Mouse (Mus musculus): Measurements from ENCODE around the gene Scrt2. TPM values are rescaled to one million over a fixed set of nuclear protein-coding genes. Genes with fewer than 3 reads are reported as not detected.
"Not testable (repeated sequence)": the region's sequence is repeated elsewhere in the genome, so short reads cannot be mapped to it uniquely, and the experiment has no call there.

Scrt2 gene
- not detected for total RNA-seq (2021)
- long read RNA-seq, experiment 1 = 0 reads
- long read RNA-seq, experiment 2, partial matches to known transcripts = 0 of 1 reads
- long read RNA-seq, experiment 2, other reads (novel, unspliced or antisense) = 1 of 1 reads

DNA sequence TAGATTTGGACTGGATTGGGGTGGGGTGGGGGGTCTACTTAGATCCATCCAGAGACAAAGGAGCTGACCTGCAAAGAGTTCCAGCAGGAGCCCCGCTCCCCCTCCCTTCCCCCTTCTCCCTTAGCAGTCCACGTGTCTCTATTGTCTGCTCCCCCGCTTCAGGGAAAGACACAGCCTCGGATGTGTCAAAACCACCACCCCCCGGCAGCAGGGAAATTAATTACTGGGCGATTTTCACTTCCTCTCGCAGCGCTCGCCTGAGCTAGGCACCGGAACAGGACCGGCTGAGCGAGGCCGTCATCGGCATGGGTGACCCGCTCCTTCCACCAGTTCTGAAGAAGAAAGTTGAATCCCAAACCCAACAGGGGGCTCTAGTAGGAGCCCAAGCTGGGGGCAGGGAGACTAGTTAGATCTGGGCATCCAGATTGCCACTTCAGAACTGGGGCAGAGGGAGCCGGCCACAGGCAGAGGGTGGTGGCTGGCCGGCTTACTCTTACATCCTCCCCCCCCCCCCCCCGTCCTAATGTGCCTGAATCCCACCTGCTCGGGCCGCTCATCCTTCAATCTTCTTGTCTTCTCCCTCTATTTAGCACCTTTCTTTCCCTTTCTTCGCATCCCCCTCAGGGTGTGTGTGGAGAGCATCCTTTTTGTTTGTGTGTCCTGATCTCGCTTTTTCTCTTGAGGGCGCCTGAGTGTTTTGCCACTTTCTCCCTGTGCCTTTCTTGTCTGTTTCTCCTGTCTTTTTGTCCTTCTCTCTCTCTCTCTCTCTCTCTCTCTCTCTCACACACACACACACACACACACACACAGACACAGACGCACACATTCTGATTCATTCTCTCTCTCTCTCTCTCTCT is at the start of gene Scrt2:
TSS of gene Scrt2 (plus strand) at position 845 of the 857 bp plus-strand sequence.
- Histone ChIP-seq H3K4me3 (peak within 1 kb of the TSS; percentile 62), H3K27ac (no peak within 1 kb of the TSS)
- DNase-seq = no peak
- TF ChIP-seq CTCF (IDR thresholded peaks at IDR 0.05) = no peak
- intact Hi-C loops (cut with DNase I) = loop anchor here (10.0 kb wide), 1 partner anchor 146 kb away; no protein-coding TSS in a partner anchor

DNA sequence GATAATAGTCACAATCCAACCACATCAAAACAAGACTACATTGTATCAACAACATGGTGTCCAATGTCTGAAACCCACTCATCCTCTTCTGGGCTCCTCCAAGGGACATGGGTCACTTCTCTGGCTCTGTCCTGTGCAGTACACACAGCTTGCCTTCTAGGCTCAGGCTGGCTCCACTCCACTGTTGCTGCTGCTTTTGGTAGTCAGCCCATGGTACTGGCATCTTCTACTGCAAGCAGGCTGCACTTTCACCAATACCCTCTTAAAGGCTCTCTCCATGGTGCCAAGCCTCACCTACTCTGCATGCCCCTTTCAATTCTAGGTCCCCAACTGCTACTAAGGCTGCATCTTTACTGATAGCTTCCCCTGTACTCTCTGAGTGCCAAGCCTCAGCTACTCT is 41.2 kb upstream of the Scrt2 start:
- intact Hi-C loops (cut with DNase I) = no loop called here
- no peak for DNase-seq
- Histone ChIP-seq H3K4me3 (no peak overlapping the region), H3K27ac (no peak overlapping the region)
- TF ChIP-seq CTCF (IDR thresholded peaks at IDR 0.05) = no peak

DNA sequence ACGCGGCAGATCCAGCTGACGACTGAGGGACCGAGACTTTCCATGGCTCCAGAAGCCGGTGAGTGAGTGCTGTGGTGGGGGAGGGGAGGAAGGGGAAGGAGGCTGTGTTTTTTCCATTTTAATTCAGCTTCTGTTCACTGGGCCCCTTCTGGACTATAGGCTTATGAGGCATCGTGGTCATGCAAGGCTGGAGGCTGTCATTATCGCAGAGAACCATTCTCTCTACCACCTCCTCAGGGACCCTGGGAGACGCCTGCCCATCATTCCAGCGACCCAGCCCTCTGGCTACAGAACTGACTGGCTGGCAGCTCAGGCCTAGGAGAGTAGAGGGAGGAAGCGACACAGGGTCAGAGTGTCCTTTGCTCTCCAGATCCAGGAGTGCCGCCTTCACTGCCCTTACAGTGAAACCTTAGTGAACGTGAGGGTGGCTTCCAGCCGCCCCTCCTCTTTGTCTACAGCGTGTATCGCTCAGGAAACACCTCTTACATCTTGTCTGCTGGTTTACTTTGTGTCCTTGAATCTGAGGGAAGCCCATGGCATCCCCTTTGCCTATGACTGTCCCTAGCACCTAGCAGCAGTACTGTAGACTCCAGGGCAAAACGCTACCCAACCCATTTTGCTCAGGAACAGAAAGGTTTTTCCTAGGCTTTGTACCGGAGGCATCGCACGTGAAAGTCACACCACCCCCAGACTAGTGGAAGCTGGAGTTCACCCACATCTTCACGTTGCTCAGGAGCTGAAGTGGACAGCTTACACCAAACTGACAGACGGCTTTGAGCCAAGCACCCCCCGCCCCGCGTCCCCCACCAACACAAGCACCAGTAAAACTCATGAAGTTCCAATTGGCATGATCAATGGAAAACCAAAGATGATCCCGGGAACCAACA is 34.0 kb upstream of the Scrt2 start:
- no peak for DNase-seq
- intact Hi-C loops (cut with DNase I) = no loop called here
- H3K27ac ChIP-seq = no peak overlapping the region
- H3K4me3 ChIP-seq = no peak overlapping the region
- no peak for TF ChIP-seq CTCF (IDR thresholded peaks at IDR 0.05)

DNA sequence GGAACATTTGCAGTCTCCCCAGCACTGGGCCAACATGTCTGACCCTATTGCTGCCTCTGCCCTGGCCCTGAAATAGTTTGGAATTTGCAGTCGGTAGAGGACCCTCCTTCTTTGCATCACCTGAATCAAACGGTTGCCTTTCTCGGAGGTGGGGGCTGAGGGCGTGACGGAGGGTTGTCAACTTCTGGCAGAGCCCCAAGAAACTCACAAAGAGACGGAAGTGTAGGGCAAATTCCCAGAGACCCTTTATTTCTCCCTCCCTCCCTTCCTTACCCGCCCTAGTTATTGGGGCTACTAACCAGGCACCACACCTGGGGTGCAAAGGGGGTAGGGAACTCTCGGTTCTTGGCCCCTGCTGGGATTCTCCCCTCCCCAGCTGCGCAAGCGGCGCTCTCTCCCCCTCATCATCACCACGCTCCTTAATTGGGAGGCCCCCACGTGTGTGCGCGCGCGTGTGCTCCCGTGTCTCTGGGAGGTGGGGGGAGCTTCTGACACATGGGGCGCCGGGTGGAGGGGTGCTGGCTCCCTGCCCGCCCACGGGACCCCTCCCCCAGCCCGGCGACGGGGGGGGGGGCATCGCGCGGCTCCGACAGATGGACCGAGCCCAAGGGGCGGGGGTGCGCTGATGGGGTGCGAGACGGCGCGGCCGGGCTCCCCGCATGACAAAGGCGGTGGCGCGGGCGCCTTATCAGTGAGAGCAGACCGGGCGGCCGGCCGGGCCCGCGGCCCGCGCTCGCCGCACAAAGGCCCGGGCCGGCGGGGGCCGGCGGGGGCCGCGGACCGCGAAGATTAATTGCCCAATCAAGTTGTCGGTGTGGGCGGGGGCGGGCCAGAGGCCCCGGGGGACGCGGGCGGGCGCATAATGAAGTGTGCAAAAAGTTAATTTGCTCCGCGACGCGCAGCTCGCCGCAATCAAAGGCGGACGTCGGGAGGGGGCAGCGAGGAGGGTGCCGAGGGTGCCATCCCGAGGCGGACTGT is 33.0 kb upstream of the Scrt2 start:
- intact Hi-C loops (cut with DNase I) = no loop called here
- no peak overlapping the region for H3K27ac ChIP-seq
- DNase-seq = no peak
- H3K4me3 ChIP-seq = peak overlapping the region; percentile 68
- TF ChIP-seq CTCF (IDR thresholded peaks at IDR 0.05) = no peak

DNA sequence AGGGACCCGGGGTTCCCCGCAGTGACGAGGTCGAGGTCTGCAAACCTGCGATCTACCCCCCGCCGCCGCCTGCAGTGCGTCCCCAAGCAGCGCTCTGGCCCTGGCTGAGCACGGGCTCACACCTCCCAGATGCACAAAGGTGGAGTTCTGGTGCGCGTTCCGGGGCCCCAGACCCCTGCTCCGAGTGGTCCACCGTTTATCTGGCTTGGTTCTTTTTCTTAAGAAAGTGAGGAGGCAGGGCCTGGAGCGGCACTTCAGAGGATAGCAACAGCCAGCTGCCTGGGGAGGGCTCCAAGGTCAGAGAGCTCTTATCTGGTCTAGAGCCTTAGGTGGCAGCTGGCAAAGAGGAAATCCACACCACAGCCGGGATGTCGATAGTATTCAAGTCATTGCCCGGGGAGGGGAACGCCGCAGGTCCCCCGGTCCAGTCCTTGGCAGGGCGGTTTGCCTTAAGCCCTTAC is 32.3 kb upstream of the Scrt2 start:
- no peak for TF ChIP-seq CTCF (IDR thresholded peaks at IDR 0.05)
- peak overlapping the region; percentile 68 for H3K4me3 ChIP-seq
- intact Hi-C loops (cut with DNase I) = no loop called here

DNA sequence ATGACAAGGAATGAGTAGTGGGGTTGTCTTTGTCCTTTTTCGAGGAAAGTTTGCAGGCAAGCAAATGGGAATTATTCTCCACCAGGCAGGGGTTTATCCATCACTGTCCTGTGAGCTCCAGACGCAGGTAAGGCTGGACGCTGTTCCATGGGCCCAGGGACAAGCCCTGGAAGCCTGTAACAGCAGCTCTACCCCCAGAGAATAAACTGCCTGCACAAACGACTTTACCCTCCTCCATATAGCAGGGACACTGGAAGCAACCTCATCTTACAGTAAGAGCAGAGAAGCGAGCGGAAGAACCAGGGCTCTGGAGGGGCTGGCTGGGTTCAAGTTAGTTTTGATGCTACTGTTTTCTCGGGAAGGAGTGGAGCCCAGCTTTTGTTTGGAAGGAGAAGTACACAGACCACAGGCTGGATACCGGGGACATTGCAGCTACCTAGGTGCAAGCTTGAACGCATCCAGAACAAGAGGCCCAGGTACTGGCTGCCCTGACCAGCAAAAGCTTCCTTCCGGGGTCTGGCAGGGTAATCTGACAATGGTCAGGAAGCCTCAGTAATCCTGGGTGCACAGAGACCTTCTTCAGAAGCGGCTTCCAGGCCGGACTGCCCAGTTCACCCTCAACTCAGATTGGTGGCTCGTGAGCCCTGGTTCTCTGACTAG is 31.6 kb upstream of the Scrt2 start:
- H3K4me3 ChIP-seq = no peak overlapping the region
- intact Hi-C loops (cut with DNase I) = no loop called here
- no peak for DNase-seq
- TF ChIP-seq CTCF (IDR thresholded peaks at IDR 0.05) = no peak
- H3K27ac ChIP-seq = no peak overlapping the region

More for the DNA sequence above, 32.3 kb upstream of the Scrt2 start:
- H3K27ac ChIP-seq = no peak overlapping the region
- DNase-seq = no peak

DNA sequence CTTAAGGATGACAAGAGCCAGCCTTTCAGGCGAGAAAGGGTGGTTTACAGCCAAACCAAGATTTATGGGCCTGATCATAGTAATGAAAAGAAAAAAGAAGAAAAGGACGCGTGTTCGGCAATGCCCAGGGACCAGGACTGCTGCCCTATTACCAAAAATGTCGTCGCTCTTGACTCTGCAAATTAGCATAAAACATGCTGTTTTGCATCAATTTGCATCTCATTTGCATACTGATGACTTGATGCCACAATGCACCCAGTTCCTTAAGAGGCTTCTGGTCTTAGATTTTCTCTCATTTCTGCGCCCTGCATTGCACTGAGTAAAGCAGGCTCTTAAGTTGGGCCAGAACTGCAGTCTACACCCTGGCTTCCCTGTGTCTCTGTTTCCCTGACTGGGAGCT is 31.0 kb upstream of the Scrt2 start:
- Histone ChIP-seq H3K27ac (no peak overlapping the region), H3K4me3 (no peak overlapping the region)
- no peak for DNase-seq
- TF ChIP-seq CTCF (IDR thresholded peaks at IDR 0.05) = no peak
- intact Hi-C loops (cut with DNase I) = no loop called here

DNA sequence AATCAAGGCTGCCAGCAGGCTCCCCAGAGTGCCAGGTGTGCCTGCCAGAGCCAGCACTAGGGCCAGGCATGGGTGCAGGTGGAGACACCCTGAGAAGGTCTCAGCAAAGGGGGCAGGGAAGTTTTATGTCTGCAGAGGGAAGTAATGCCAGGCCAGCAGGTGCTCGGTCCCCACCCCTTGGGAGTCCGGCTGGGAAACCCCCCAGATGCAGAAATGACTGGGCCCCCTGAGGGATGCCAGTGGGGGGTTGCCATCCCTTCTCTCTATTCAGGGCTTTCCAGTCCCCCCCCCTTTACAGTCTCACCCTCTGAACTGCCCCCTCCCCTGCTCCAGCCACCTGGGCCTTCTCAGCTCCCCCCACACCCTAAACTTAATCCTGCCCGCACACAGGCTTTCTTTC is 29.3 kb upstream of the Scrt2 start:
- Histone ChIP-seq H3K27ac (no peak overlapping the region), H3K4me3 (no peak overlapping the region)
- DNase-seq = no peak
- TF ChIP-seq CTCF (IDR thresholded peaks at IDR 0.05) = no peak
- intact Hi-C loops (cut with DNase I) = no loop called here

DNA sequence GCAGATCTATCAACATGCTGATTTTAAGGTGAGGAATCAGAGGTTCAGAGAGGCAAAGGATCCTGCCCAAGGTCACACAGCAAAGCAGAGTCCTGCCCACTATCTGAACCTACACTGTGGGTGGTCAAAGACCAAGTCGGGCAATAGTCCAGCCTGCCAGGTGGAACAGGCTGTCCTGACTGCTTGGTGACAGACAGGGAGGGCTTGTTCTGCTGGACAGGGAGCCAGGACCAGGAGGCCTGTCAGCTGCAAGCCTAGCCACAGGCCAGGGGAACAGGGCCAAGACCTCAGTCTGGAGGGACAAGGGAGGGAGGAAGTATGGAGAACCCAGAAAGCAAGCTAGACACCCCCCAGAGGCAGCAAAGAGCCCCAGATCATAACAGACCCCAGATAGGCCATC is 25.9 kb upstream of the Scrt2 start:
- Histone ChIP-seq H3K4me3 (no peak overlapping the region), H3K27ac (no peak overlapping the region)
- no peak for DNase-seq
- no peak for TF ChIP-seq CTCF (IDR thresholded peaks at IDR 0.05)
- intact Hi-C loops (cut with DNase I) = no loop called here

DNA sequence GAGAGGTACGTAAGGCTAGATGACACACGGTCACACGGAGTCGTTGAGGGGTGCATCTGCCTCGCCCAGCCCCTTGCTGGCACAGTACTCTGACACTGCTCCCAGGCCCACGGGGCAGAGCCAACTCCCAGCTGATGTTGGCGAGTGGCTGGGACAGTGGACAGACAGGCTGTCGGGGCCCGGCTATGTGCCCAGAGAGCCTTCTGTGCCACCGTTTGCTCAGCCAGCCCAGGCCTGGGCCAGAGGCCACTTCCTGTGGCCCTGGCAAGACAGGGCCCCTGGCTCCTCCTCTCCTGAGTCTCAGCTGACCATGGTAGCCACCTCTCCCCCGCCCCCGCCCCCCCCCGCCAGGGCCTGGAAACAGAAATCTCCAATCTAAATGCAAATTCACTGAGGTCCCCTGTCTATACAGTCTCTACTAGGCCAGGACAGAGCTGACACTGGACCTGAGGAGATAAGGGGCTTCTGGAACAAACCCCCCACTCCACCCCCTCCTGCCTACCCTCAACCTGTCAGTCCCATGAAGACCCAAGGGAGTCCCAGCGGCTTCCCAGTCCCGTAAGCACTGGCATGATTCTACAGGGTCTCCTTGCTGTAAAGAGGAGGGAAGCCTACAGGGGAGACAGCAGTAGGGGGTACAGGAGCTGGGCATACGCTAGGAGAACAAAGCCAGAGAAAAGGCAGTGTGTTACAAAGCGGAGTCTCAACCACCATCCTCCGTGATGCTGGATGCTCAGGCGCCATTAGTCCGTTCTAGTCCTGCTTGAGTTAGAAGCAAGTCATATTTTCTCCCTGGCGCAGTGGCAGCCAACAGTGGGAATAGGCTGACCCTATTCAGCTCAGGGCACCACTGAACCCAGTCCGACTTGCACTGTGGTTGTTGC is 24.7 kb upstream of the Scrt2 start:
- peak; percentile 60 for DNase-seq
- H3K27ac ChIP-seq = no peak overlapping the region
- intact Hi-C loops (cut with DNase I) = no loop called here
- TF ChIP-seq CTCF (IDR thresholded peaks at IDR 0.05) = no peak
- H3K4me3 ChIP-seq = no peak overlapping the region

DNA sequence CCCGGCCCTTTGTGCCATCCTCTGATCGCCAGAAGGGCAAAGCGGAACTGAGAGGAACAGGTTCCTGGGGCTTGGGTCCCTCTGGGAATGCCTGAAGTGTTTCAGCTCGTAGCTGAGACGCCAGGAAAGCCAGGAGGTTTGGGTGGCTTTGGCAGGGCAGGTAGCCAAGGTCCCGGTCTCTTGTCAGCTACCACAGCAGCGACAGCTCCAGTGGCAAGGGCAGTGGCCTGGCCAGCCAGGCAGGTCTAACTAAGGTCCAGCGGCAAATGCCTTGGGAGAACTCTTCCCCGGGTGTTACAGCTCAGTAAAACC is 24.1 kb upstream of the Scrt2 start:
- H3K4me3 ChIP-seq = no peak overlapping the region
- no peak for DNase-seq
- H3K27ac ChIP-seq = no peak overlapping the region
- no peak for TF ChIP-seq CTCF (IDR thresholded peaks at IDR 0.05)
- intact Hi-C loops (cut with DNase I) = no loop called here

DNA sequence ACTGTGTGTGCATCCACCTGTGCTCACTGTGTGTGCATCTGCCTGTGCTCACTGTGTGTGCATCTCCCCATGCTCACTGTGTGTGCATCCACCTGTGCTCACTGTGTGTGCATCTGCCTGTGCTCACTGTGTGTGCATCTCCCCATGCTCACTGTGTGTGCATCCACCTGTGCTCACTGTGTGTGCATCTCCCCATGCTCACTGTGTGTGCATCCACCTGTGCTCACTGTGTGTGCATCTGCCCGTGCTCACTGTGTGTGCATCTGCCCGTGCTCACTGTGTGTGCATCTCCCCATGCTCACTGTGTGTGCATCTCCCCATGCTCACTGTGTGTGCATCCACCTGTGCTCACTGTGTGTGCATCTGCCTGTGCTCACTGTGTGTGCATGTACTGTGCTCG is 18.5 kb upstream of the Scrt2 start:
- intact Hi-C loops (cut with DNase I); H3K27ac ChIP-seq; DNase-seq; H3K4me3 ChIP-seq: not testable (repeated sequence)

Measured in gastrocnemius, adult 2 months (tissue).